Mouse (Mus musculus) adipocyte (in vitro differentiated cells): Measurements from ENCODE around the gene Thy1.

Experiments
- DNase-seq: peaks from one replicate; pipeline ENCODE4 v3.0.0-alpha.2; 2016; ENCODE audit warnings: low spot score

The Thy1 gene

DNA sequence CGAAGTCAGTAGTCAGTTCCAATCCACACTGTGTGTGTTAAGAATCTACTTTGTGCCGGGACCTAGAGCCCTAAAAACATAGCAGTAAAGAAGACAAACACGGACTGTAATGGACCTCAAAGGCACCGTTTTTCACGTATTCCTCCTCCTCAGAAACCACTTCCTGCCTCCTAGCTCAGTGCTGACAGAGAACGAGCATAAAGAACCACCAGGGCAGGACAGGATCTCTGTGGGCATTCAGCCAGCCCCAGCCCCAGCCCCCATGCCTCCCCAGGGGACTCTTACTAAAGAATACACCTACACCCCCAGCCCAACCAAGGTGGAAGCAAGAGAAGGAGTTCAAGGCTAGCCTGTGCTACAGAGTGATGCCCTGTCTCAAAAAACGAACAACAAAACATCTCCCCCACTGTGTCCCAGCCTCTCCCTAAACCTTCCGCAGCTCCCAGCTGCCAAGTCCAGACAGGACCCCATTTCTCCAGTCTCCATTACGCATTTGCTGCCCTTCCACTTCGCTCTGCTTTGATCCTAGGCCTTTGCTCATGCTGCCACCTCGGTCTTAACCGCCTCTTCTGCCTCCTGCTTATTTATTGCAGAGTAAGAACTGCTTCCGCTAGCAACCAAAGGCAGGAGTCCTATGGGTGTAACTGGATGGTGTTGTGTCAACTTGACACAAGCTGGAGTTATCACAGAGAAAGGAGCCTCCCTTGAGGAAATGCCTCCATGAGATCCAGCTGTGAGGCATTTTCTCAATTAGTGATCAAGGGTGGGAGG lies 9.0 kb upstream of the Thy1 start:
- DNase-seq = no peak

DNA sequence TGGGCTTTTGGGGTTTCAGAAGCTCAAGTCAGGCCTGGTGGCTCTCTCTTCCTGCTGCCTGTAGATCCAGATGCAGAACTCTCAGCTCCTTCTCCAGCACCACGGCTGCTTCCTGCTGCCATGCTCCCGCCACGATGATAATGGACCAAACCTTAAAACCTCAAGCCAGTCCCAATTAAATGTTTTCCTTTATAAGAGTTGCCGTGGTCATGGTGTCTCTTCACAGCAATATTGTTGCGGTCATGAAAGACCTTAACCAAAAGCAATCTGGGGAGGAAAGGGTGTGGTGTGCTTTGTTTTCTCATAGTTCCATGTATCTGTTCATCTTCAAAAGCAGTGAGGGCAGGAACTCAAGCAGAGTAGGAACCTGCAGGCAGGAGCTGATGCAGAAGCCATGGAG lies 6.1 kb upstream of the Thy1 start:
- DNase-seq = no peak

DNA sequence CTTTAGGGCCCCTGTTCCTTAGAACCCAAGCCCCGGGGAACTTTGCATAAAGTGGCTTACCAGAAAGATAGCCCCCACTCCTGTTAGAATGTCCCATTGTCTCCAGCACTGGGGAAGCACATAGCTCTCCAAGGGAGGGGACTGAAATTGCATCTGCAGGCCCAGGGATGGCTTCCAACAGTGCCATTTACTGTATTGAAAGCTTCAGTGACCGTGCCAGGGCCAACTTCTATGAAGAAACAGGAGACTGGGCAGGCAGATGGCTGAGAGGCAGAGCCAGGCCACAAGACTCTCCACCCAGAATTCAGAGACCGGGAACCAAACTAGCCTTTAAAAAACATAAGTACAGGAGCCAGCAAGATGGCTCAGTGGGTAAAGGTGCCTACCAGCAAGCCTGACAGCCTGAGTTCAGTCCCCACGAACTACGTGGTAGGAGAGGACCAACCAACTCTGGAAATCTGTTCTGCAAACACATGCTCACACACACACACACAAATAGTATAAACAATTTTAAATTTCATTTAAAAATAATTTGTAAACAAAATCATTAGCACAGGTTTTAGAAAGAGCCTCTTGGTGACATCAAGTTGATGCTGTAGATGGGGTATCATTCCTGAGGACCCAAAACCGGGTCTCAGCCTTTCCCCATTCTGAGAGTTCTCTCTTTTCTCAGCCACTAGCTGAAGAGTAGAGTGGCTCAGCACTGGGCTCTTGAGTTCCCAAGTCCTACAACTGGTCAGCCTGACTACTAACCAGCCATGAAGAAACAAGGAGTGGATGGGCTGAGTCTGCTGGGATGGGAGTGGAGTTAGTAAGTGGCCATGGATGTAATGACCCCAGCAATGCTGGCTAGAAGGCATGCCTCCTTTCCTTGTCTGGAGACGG lies 1.4 kb upstream of the Thy1 start:
- DNase-seq = peak; percentile 81

DNA sequence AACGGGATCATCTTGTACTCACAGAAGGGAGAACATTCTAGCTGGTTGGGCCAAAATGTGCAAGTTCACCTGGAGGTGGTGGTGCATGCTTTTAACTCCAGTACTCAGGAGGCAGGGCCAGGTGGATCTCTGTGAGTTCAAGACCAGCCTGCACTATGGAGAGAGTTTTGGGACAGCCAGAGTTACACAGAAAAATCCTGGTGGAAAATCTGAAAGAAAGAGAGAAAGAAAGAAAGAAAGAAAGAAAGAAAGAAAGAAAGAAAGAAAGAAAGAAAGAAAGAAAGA lies 846 bp upstream of the Thy1 start:
- no peak for DNase-seq

DNA sequence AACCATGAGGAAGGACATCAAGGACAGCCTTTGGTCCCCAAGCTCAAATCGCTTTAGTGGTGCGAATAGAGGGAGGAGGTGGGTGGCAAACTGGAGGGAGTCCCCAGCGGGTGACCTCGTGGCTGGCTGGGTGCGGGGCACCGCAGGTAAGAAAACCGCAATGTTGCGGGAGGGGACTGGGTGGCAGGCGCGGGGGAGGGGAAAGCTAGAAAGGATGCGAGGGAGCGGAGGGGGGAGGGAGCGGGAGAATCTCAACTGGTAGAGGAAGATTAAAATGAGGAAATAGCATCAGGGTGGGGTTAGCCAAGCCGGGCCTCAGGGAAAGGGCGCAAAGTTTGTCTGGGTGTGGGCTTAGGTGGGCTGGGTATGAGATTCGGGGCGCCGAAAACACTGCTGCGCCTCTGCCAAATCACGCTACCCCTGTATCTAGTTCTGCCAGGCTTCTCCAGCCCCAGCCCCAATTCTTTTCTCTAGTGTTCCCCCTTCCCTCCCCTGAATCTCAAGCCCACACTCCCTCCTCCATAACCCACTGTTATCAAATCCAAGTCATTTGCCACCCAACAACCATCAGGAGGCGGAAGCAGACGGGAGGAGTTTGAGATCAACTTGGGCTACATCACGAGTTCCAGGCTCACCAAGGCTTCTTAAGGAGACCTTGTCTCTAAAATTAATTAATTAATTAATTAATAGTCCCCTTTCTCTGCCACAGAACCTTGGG lies 683 bp downstream of the Thy1 start:
- DNase-seq = no peak

DNA sequence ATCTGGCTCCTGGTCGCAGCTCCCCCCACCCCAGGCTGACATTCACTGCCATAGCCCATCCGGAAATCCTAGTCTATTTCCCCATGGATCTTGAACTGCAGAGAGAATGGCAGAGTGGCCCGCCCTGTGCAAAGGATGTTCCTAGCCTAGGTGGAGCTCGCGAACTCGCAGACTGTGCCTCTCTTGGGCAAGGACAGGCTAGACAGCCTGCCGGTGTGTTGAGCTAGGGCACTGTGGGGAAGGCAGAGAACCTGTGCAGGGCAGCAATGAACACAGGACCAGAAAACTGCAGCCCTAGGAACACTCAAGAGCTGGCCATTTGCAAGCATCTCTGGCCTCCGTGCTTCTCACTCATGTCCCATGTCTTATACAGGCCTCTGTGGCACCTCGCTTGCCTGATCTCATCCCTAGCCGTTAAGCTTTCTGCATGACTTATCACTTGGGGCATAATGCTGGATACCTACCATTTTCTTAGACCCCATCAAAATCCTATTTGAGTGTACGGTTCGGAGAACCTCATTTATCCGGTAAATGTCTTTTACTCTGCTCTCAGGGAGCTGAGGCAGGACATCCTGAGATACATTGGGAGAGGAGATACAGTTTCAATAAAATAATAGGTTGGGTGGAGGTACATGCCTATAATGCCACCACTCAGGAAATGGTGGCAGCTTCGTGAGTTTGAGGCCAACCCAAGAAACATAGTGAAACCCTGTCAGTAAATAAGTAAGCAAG lies 1.4 kb downstream of the Thy1 start:
- DNase-seq = no peak

DNA sequence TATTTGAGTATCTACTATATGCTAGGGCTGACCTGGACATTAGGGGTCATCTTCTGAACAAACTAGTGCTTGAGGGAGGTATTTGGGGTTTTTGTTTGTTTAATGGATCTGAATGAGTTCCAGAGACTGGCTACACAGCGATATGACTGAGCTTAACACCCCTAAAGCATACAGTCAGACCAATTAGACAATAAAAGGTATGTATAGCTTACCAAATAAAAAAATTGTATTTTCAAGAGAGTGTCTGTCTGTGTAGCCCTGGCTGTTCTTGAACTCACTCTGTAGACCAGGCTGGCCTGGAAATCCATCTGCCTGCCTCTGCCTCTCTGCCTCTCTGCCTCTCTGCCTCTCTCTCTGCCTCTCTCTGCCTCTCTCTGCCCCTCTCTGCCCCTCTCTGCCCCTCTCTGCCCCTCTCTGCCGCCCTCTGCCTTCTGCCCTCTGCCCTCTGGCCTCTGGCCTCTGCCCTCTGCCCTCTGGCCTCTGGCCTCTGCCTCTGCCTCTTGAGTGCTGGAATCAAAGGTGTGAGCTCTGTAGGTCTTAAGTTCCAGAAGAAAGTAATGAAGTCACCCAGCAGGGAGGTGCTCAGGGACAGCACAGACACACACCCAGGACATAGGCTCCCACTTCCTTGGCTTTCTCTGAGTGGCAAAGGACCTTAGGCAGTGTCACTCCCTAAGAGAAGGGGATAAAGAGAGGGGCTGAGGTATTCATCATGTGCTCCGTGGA lies 2.1 kb downstream of the Thy1 start:
- DNase-seq = no peak

DNA sequence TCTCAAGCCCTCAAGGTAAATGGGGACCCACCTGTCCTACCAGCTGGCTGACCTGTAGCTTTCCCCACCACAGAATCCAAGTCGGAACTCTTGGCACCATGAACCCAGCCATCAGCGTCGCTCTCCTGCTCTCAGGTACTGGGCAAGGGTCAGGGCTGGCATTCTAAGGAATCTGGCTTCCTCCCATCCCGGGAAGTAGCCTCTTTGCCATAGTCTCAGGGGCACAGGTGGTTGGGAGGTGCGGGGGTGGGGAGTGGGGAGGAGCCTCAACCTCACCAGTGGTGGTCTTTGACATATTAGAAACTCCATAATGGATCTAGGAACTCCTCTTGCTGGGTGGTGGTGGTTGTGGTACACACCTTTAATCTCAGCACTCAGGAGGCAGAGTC lies 2.7 kb downstream of the Thy1 start:
- DNase-seq = no peak

DNA sequence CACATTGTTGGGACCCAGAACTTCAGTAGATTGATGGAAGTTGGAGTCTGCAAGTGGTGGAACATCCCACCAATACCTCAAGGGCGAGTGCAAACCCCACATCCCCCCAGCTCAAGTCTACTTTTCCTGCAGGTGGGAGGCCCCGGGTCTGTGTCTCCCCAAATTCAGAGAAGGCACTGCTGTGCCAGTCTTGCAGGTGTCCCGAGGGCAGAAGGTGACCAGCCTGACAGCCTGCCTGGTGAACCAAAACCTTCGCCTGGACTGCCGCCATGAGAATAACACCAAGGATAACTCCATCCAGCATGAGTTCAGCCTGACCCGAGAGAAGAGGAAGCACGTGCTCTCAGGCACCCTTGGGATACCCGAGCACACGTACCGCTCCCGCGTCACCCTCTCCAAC lies 3.2 kb downstream of the Thy1 start:
- no peak for DNase-seq

DNA sequence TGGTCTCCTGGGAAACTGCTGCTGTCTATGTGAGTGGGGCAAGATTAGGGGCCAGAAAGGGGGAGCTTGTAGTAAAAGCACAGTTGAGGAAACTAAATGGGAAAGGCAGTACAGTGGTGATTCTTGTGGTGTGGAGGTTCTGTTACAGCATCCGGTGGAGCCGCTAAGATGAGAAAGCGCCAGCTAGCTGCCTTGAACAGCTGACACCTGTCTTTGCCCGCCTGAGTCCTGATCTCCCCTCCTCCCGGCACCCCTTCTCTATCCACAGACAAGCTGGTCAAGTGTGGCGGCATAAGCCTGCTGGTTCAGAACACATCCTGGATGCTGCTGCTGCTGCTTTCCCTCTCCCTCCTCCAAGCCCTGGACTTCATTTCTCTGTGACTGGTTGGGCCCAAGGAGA lies 3.9 kb downstream of the Thy1 start:
- no peak for DNase-seq

DNA sequence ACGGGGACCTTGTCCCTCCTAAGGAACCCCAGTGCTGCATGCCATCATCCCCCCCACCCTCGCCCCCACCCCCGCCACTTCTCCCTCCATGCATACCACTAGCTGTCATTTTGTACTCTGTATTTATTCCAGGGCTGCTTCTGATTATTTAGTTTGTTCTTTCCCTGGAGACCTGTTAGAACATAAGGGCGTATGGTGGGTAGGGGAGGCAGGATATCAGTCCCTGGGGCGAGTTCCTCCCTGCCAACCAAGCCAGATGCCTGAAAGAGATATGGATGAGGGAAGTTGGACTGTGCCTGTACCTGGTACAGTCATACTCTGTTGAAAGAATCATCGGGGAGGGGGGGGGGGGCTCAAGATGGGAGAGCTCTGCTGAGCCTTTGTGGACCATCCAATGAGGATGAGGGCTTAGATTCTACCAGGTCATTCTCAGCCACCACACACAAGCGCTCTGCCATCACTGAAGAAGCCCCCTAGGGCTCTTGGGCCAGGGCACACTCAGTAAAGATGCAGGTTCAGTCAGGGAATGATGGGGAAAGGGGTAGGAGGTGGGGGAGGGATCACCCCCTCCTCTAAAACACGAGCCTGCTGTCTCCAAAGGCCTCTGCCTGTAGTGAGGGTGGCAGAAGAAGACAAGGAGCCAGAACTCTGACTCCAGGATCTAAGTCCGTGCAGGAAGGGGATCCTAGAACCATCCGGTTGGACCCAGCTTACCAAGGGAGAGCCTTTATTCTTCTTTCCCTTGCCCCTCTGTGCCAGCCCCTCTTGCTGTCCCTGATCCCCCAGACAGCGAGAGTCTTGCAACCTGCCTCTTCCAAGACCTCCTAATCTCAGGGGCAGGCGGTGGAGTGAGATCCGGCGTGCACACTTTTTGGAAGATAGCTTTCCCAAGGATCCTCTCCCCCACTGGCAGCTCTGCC lies 4.6 kb downstream of the Thy1 start:
- DNase-seq = no peak

DNA sequence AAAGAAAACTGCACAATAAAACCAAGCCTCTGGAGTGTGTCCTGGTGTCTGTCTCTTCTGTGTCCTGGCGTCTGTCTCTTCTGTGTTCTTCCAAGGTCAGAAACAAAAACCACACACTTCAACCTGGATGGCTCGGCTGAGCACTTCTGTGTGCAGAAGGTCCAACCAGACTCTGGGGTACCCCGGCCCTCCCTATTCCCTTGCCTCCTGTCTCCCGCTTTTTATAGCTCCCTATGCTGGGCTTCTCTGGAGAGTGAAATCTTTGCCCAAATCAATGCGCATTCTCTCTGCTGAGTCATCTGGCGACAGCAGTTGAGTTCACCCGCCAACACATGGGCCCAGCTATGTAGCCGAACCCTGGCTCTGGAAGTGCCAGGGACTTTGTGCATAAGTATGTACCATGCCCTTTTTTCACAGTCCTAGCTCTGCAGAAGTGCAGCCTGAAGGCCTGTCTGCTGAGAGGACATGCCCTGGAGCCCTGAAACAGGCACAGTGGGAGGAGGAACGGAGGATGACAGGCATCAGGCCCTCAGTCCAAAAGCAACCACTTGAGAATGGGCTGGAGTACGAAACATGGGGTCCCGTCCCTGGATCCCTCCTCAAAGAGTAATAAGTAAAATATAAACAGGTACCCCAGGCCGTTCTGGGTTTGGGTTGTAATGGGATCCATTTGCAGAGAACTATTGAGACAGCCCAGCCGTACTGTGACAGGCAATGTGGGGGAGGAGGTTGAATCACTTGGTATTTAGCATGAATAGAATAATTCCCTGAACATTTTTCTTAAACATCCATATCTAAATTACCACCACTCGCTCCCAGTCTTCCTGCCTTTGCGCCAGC lies 5.6 kb downstream of the Thy1 start:
- peak; percentile 50 for DNase-seq

DNA sequence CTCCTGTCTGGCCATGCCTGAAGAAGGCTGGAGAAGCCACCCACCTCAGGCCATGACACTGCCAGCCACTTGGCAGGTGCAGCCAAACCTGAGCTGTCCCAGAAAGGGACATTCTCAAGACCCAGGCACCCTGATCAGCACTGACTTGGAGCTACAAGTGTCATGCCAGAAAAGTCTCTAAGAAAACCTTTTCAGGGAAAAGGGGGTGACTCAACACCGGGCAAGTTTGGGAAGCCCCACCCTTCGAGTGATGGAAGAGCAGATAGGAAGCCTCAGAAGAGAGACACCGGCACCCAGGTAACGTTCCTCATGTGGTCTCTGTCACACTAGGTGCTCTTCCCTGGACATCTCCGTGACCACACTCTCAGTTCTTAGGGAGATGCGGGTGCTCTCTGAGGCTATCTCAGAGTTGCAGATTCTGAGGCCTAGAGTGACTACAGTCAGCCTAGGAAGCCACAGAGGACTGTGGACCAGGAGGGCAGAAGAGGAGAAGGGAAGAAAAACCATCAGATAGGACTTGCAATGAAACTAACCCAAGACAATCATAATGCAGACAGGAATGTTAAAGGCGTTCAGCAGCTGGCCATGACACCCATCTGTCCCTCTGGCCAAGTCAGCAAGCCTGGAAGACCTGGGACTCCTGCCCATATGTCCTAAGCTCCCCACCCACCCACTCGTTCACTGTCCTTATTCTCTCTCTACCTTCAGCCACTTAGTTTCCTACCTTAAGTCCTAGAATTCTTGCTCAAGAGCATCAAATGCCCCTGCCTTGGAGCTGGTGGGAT lies 6.4 kb downstream of the Thy1 start:
- no peak for DNase-seq

DNA sequence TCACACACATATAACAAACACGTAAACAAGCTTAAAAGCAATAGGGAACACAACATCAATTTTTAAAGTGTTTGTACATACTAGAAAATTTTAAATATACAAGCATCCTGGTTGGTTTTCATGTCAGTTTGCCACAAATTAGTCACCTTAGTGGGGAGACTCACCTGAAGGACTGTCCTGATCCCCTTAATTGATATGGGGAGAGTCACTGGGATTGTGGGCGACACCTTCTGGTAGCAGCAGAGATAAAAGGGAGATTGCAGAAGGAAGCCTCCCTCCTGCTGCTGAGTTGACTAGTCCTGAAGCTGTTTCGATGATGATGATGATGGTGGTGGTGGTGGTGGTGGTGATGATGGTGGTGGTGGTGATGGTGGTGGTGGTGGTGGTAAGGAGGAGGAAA lies 9.7 kb downstream of the Thy1 start:
- no peak for DNase-seq

DNA sequence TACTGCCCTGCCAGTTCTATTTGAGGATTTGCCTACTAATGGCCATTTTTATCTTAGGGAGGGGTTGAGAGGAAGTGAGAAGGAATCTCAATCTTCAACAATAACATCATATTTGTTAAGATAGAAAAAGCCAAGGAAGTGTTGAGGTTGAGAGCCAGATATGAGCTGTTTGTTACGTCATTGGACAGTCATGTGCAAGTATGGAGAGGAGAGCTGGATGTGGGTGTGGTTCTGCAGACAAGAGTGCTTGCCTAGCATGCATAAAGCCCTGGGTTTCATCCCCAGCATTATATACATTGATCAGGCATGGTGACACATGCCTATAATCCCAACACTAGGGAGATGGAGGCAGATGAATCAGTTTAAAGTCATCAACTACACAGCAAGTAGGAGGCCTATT lies 10.8 kb downstream of the Thy1 start:
- no peak for DNase-seq

DNA sequence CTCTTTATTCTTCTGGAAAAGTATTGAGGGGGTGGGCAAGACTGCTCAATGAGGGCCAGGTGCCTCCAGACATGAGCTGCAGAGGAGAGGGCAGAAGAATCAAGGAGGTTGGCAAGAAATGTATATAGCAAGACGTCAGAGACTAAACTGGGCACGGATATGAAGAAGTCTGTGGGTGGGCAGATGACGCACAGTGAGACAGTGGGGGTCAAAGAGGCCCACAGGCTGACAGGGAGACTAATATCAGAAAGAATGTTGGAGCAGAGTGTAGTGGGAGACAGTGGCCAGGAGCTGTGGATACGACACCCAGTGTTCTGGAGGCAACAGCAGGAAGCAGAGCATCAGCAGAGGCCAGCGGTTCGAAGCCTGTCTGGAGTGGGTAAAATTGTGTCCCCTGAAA lies 15.4 kb downstream of the Thy1 start:
- no peak for DNase-seq

DNA sequence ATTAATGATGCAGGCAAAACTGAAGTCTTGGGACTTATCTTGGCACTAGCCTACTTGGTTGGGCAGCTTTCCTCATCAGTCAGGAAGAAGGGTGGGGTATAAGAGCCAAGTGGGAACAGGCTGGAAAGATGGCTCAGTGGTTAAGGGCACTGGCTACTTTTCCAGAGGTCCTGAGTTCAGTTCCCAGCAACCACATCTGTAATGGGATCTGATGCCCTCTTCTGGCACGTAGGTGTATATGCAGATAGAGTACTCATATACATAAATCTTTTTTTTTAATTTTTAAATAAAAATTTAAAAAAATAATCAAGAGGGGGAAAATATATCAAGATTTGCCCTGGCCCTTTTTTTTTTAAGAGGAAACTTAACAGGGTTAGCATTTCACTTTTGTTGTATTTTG lies 22.0 kb downstream of the Thy1 start:
- DNase-seq = no peak

DNA sequence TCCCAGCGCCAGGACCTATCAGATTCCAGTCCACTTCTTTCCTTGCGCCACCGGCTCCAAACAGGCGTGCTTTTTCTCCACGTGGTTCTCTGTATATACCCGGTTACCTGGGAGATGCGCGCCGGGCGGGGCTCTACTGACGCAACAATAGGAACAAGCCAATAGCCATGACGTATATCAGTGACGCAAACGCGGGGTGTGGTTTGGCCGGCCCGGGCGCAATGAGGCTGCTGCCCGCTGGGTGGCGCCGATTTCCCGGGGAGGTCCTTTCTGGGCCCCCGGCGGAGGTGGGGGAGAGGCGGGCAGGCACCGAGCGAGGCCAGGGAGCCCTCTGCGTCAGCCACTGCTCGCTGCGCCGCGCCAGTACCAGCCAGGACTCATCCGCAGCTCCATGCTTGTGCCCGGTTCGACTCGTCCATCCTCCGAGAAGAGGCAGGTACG lies 23.6 kb downstream of the Thy1 start, which contains the start of gene Usp2:
Usp2 (plus strand) TSS at position 237 of the 441 bp plus-strand sequence.
- peak; percentile 97 for DNase-seq
